ENCODE assay signal across 8 mouse cellular contexts in genomic region chr8:105326141-105326672, GRCm38 (mm10). TPM values are rescaled to one million over a fixed set of nuclear protein-coding genes. Genes with fewer than 3 reads are reported as not detected.
DNase-seq lines count a peak whose midpoint lies in the region; ATAC-seq lines count a peak whose summit lies in the region.

Gene Lrrc29 (minus strand): TSS chr8:105326278.
Gene Tmem208 (plus strand): TSS chr8:105326354.

- intact Hi-C loops in gastrocnemius, postnatal 14 days (cut with DNase I; ENCODE audit: low total_unique reads): no loop called here
- intact Hi-C loops in left cerebral cortex, postnatal 10 days (cut with DNase I): no loop called here

- peak; percentile 97 for DNase-seq in adrenal gland, adult 18-20 months (ENCODE audit: low spot score in 2 of 2)
- peak; percentile 98 for DNase-seq in embryo, embryonic 10.5 days (ENCODE audit: low spot score)
- DNase-seq in gastrocnemius, postnatal 14 days: peak; percentile 97
- peak; percentile 96 to 99 for DNase-seq in left cerebral cortex, postnatal 10 days (ENCODE audit: extremely low spot score in 1 of 2, low spot score in 2 of 2)
- peak; percentile 98 to 99 for DNase-seq in right cerebral cortex, postnatal 10 days (ENCODE audit: low spot score in 2 of 2)
- peak; percentile 98 for DNase-seq in urinary bladder, postnatal 14 days (ENCODE audit: low spot score)

- ATAC-seq in inflammation-experienced regulatory T-cells, adult 6 months: peak; percentile 97
- peak; percentile 89 for ATAC-seq in megakaryocyte progenitor cell, adult 5-6 weeks (replicated peaks; ENCODE audit: poor library complexity)

RNA-seq across cellular contexts. Expression of gene Lrrc29, which starts in this region (rescaled TPM):
- total RNA-seq in adrenal gland, adult 18-20 months (2021): 1 to 10 TPM; 3.1 to 3.8 TPM
- total RNA-seq in gastrocnemius, postnatal 14 days (2021): 1 to 10 TPM in 1 of 2 experiments, under 1 TPM in 1; 0.76 to 1.6 TPM
- 1 to 10 TPM; 1.8 to 4.2 (median 3.2) TPM for polyA plus RNA-seq in inflammation-experienced regulatory T-cells, adult 6 months (2017; shearing (Covaris generic))
- total RNA-seq in left cerebral cortex, postnatal 10 days (2021): 1 to 10 TPM; 5.4 to 5.6 TPM
- 1.2 and 2.0 TPM in 2 replicates for total RNA-seq in megakaryocyte progenitor cell, adult 5-6 weeks (2015)
- 1.3 and 2.9 TPM in 2 replicates for total RNA-seq in megakaryocyte progenitor cell, adult 5-6 weeks (2017)

RNA-seq across cellular contexts. Expression of gene Tmem208, which starts in this region (rescaled TPM):
- 10 to 100 TPM; 55.6 to 69.6 TPM for total RNA-seq in adrenal gland, adult 18-20 months (2021)
- total RNA-seq in gastrocnemius, postnatal 14 days (2021): 10 to 100 TPM; 20.6 to 21.5 TPM
- 100 to 1,000 TPM; 136 to 151 (median 144) TPM for polyA plus RNA-seq in inflammation-experienced regulatory T-cells, adult 6 months (2017; shearing (Covaris generic))
- 10 to 100 TPM; 47.4 to 47.9 TPM for total RNA-seq in left cerebral cortex, postnatal 10 days (2021)
- 70.7 and 84.0 TPM in 2 replicates for total RNA-seq in megakaryocyte progenitor cell, adult 5-6 weeks (2015)
- total RNA-seq in megakaryocyte progenitor cell, adult 5-6 weeks (2017): 41.0 and 50.3 TPM in 2 replicates

Comparison
In these comparisons a context has a peak if more than half of its experiments do, and no peak if none do; other contexts are left out.
1. Peak in every context shown above with its lines: DNase-seq and ATAC-seq.